Mouse (Mus musculus) ES-Bruce4 (cell line): Measurements from ENCODE around the gene Tmprss11e. TPM values are rescaled to one million over a fixed set of nuclear protein-coding genes. Genes with fewer than 3 reads are reported as not detected.

Experiments used
- H3K27ac ChIP-seq: 2 replicates; pipeline ENCODE4 v1.5.1; 2012; ENCODE audit warnings: low read length, inconsistent platforms; ENCODE audit not compliant: insufficient read depth
- H3K27me3 ChIP-seq: 2 replicates; pipeline ENCODE4 v1.6.1; 2012; ENCODE audit warnings: mild to moderate bottlenecking, low read length, inconsistent platforms; ENCODE audit not compliant: control insufficient read depth, poor library complexity, insufficient read depth, severe bottlenecking
- H3K36me3 ChIP-seq: 2 replicates; pipeline ENCODE4 v1.6.1; 2012; ENCODE audit warnings: inconsistent platforms, mild to moderate bottlenecking, low read length, moderate library complexity; ENCODE audit not compliant: control insufficient read depth, poor library complexity, insufficient read depth, severe bottlenecking
- H3K4me1 ChIP-seq: one replicate; pipeline ENCODE4 v1.8.1; 2011; ENCODE audit warnings: low read length; ENCODE audit not compliant: control insufficient read depth, insufficient read depth
- H3K4me3 ChIP-seq: 2 replicates; pipeline ENCODE4 v1.5.1; 2011; ENCODE audit warnings: low read depth, mild to moderate bottlenecking, low read length
- H3K9ac ChIP-seq: 2 replicates; pipeline ENCODE4 v1.6.1; 2012; ENCODE audit warnings: low read depth, mild to moderate bottlenecking, inconsistent platforms; ENCODE audit not compliant: poor library complexity, severe bottlenecking
- H3K9me3 ChIP-seq: replicated peaks from 2 replicates; pipeline ENCODE4 v1.6.1; 2012; ENCODE audit warnings: mild to moderate bottlenecking, low read length, inconsistent platforms; ENCODE audit not compliant: control insufficient read depth, poor library complexity, insufficient read depth, severe bottlenecking
- CTCF ChIP-seq: IDR thresholded peaks from one replicate; pipeline ENCODE4 v1.8.1; 2011; ENCODE audit warnings: low read depth, low read length
- EP300 ChIP-seq: IDR thresholded peaks from 2 replicates; pipeline ENCODE4 v1.6.1; 2011; ENCODE audit warnings: low read depth, low read length; ENCODE audit not compliant: insufficient read depth
- POLR2A ChIP-seq: IDR thresholded peaks from one replicate; pipeline ENCODE4 v1.8.1; 2011; ENCODE audit warnings: low read length; ENCODE audit not compliant: insufficient read depth
- polyA plus RNA-seq: library from polyadenylated mRNA; stranded (reverse); fragments of >200 nt; gene quantifications from 2 replicates; pipeline ENCODE4 v1.2.4, GENCODE M21; 2011; ENCODE audit warnings: low read depth; ENCODE audit not compliant: missing spikeins, insufficient read depth, insufficient read length

Tmprss11e gene
- polyA plus RNA-seq, 1 experiment, result not detected

GRCm38 (mm10) chr5:86714967-86715366 is 30.6 kb downstream of the Tmprss11e start:
- Histone ChIP-seq H3K36me3 (no peaks in the 10 kb centered on the region), H3K9ac (no peak overlapping the region), H3K4me1 (no peaks in the 10 kb centered on the region), H3K27me3 (no peaks in the 10 kb centered on the region), H3K9me3 (no peaks in the 10 kb centered on the region), H3K27ac (no peak overlapping the region), H3K4me3 (no peak overlapping the region)
- TF ChIP-seq EP300 (no peak), CTCF (no peak), POLR2A (no peak)

GRCm38 (mm10) chr5:86704923-86705322 is 40.7 kb downstream of the Tmprss11e start:
- H3K27ac ChIP-seq, result no peak overlapping the region
- H3K9ac ChIP-seq, result no peak overlapping the region
- no peaks in the 10 kb centered on the region for H3K27me3 ChIP-seq
- TF ChIP-seq EP300 (no peak), POLR2A (no peak), CTCF (no peak)
- H3K4me3 ChIP-seq, result no peak overlapping the region
- no peaks in the 10 kb centered on the region for H3K9me3 ChIP-seq
- no peaks in the 10 kb centered on the region for H3K4me1 ChIP-seq
- no peaks in the 10 kb centered on the region for H3K36me3 ChIP-seq

GRCm38 (mm10) chr5:86684667-86685066 is 60.9 kb downstream of the Tmprss11e start:
- Histone ChIP-seq H3K27me3 (no peaks in the 10 kb centered on the region), H3K27ac (no peak overlapping the region), H3K4me3 (no peak overlapping the region), H3K36me3 (no peaks in the 10 kb centered on the region), H3K4me1 (no peaks in the 10 kb centered on the region), H3K9me3 (no peaks in the 10 kb centered on the region), H3K9ac (no peak overlapping the region)
- TF ChIP-seq POLR2A (no peak), EP300 (no peak), CTCF (peak; percentile 75)

GRCm38 (mm10) chr5:86676262-86676661 is 69.4 kb downstream of the Tmprss11e start, which contains the start of gene Tmprss11b:
Gene Tmprss11b (minus strand): TSS chr5:86676362.
- H3K9ac ChIP-seq, result no peak within 1 kb of the TSS
- no peak within 1 kb of the TSS for H3K27ac ChIP-seq
- H3K27me3 ChIP-seq, result no peaks in the 10 kb centered on the region
- TF ChIP-seq CTCF, result no peak
- TF ChIP-seq POLR2A, result no peak
- TF ChIP-seq EP300, result no peak
- H3K4me1 ChIP-seq, result no peaks in the 10 kb centered on the region
- H3K36me3 ChIP-seq, result no peaks in the 10 kb centered on the region
- no peaks in the 10 kb centered on the region for H3K9me3 ChIP-seq
- no peak within 1 kb of the TSS for H3K4me3 ChIP-seq

Other genes starting within 250 kb of the Tmprss11e start
- gene Tmprss11g, start 227.2 kb downstream of the Tmprss11e start, polyA plus RNA-seq, result not detected in 2 replicates
- gene Tmprss11f, start 113.4 kb downstream of the Tmprss11e start, polyA plus RNA-seq, result 0.18 and 0.99 TPM in 2 replicates
- not detected in 2 replicates for gene Tmprss11b, start 69.5 kb downstream of the Tmprss11e start, polyA plus RNA-seq
- 105 and 112 TPM in 2 replicates for gene Ythdc1, start 58.4 kb upstream of the Tmprss11e start, polyA plus RNA-seq
- not detected in 2 replicates for gene Ugt2b34, start 161.1 kb upstream of the Tmprss11e start, polyA plus RNA-seq
- gene Ugt2b1, start 180.7 kb upstream of the Tmprss11e start, polyA plus RNA-seq, result not detected in 2 replicates